Mouse (Mus musculus) bone marrow macrophage, adult 2 months (primary cell): Measurements from ENCODE around the gene Hils1.

Experiments
- CTCF ChIP-seq: IDR thresholded peaks from 2 replicates; pipeline ENCODE4 v1.5.1; 2012; ENCODE audit warnings: low read depth, mild to moderate bottlenecking, low read length, moderate library complexity
- POLR2A ChIP-seq: IDR thresholded peaks from 2 replicates; pipeline ENCODE4 v1.6.1; 2012; ENCODE audit warnings: mild to moderate bottlenecking, low read depth, low read length, borderline replicate concordance

- no peak for TF ChIP-seq CTCF
- no peak for TF ChIP-seq POLR2A
Observed at GRCm38 (mm10) chr11:94941121-94941520, 26.3 kb upstream of the Hils1 start.
